Mouse (Mus musculus) retina, postnatal 1 day (tissue): ENCODE data around the gene Gnai3.

Source experiments
- DNase-seq: peaks from one replicate; pipeline ENCODE4 v3.0.0-alpha.2; 2012

Gnai3 gene

GRCm38 (mm10) chr3:108076836-108077235, 69.1 kb downstream of the Gnai3 start:
- DNase-seq, result no peak

- peak; percentile 48 for DNase-seq
Measured at GRCm38 (mm10) chr3:108072983-108073569, 72.9 kb downstream of the Gnai3 start.

- peak; percentile 63 for DNase-seq
Measured at GRCm38 (mm10) chr3:108070295-108071293, 75.4 kb downstream of the Gnai3 start.

GRCm38 (mm10) chr3:108069231-108069870, 76.6 kb downstream of the Gnai3 start:
- DNase-seq, result no peak

GRCm38 (mm10) chr3:108068826-108069225, 77.1 kb downstream of the Gnai3 start:
- no peak for DNase-seq

GRCm38 (mm10) chr3:108067370-108067934, 78.5 kb downstream of the Gnai3 start:
- DNase-seq, result no peak

GRCm38 (mm10) chr3:108065551-108065950, 80.4 kb downstream of the Gnai3 start:
- DNase-seq, result no peak

- DNase-seq, result no peak
Measured at GRCm38 (mm10) chr3:108064672-108065071, 81.3 kb downstream of the Gnai3 start.

- DNase-seq, result no peak
Measured at GRCm38 (mm10) chr3:108062648-108063047, 83.3 kb downstream of the Gnai3 start.

GRCm38 (mm10) chr3:108061420-108061819, 84.5 kb downstream of the Gnai3 start:
- DNase-seq, result peak; percentile 87
